Mouse (Mus musculus) kidney, postnatal 4 days (tissue): ENCODE measurements around the gene Nop53.

ENCODE experiments used
- DNase-seq, 2 experiments: peaks; one replicate each; pipeline ENCODE4 v3.0.0; 2021; ENCODE audit warnings: mixed read lengths in 2 of 2

Nop53 gene

GRCm38 (mm10) chr7:15956143-15956542, 10.3 kb upstream of the Nop53 start:
- no peak for DNase-seq

DNA sequence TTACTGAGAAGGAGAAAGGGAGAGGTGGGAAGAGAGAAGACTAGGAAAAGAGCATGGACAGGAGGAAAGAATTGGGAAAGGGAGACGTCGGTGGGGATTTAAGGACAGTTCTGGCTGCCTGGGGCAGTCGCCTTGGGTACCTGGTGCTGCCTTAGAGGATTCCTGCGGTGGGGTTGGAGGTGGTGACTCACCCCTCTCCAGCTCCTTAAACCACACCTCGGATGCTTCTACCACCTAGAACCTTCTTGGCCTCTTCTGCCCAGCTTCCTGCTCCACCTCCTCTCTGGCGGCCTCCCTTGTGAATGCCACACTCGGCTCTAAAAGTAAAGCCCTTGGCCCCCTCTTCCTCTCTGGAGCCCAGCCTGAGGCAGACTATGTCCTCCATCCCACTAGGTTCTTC, 9.6 kb upstream of the Nop53 start:
- DNase-seq = no peak

GRCm38 (mm10) chr7:15954978-15955443, 9.1 kb upstream of the Nop53 start:
- DNase-seq = peak; percentile 80 to 86

DNA sequence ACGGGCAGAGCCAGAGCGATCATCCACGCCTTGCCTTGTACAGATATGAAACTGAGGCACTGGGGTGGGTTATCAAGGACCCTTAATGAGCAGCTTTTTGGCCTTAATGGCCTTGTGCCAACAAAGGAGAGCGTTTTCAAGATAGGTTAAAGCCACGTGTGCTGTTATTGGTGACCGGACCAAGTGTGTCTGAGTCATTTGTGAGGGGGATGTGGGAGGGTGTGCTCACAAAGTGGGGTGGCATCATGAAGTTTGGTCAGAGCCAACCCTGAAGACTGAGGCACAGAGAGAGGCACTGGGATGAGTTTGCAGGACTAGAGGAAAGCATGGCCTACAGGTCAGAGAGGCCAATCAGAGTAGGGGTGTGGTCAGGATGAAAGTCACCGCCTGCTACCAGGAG, 8.6 kb upstream of the Nop53 start:
- no peak for DNase-seq

DNA sequence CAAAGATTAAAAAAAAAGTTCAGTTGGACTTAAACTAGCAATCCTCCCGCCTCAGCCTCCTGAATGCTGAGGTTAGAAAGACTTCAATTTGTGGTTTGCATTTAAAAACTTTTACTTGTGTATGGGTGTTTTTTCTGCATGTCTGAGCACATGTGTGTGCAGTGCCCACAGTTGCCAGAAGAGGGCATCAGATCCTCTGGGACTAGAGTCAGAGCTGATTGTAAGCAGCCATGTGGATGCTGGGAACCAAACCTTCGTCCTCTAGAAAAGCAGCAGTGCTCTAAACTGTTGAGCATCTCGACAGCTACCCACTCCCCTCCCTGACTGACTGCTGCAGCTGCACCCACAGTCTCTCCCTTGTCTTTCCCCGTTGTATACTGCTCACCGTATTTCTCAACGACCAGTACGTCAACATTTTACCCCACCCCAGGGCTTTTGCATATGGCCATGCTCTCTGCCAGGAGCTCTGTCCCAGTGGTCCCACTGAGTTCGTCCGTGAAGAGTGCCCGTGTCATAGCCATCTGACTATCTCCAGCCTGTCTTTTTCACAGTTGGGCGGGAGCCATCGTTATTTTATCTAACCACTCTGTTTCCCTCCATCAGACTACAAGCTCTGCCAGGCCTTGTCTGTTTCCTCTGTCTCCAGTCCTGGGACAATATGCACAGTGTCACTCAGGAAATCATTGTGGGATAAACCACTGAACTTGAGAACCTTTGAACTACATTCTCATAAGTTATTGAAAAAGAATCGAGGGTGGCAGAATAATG, 7.6 kb upstream of the Nop53 start:
- DNase-seq = peak; percentile 41 to 54

DNA sequence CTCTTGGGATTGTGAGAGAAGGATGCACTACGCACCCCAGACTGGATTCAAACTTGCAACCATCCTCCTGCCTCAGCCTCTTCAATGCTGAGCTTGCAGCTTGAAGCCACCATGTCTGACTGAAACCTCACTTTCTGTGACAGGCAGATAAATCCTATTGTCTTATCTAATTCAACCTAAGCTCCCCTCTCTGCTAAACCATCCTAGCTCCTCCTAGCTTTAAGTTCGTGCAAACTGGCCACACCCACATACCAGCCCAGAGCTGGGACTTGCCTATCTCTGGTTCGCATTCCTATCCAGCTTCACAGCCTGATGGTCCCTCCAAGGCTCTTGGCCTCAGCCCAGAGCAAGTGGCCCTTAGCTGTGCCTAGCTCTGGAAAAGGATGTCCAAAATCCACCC, 6.5 kb upstream of the Nop53 start:
- no peak for DNase-seq

- no peak for DNase-seq
These were observed 4.1 kb upstream of the Nop53 start for GRCm38 (mm10) chr7:15950008-15950407.

DNA sequence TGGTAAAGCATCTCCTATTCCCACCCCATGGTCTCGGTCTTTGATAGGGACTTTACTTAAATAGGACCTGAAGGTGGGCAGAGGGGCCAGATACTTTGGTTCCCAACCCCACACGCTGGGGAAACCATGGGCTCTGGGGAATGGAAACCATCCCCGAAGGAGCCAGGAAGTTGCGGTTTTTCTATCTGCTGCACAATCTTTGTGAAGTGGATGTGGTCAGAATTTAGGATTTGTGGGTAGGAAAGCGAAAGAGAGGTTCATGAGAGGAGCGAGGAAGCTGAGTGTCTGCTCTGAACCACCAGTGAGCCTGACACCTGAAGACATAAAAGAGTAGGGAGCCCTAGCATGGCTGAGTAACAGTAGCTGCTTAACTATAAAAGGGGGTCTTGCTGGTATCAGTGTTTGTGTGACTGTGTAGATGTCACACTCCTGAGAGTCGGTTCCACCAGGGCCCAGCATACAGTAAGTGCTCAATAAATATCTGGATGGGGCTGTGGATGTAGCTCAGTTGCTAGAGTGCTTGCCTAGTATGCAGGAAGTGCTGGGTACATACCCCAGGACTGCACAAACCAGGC, 3.4 kb upstream of the Nop53 start:
- DNase-seq = no peak

DNA sequence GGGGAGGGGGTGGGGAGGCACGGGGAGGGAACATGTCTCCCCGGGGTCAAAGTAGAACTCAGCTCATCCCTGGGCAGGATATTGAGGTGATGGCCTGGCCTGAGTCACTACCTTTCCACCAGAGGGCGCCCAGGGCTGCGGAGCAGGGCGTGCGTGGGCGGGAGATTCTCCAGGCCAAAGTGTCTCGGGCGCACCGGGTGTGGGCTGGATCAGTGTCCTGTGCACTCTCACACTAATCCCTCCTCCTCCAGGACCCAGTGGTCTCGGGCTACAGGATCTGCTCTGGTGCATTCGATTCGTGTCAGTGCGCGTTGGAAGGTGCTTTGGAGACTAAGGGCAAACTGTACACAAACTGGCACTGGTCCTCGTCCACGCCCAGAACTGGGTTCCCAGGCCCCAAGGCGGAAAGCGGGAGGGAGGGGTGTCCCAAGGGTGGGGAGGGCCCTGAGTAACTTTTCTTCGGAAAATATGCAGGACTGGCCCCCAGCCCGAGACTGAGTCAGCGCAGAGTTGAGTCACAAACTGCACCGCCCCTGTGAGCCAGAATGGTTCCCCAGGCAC, 2.6 kb upstream of the Nop53 start:
- DNase-seq = peak; percentile 90 to 93

GRCm38 (mm10) chr7:15947653-15948260, 1.9 kb upstream of the Nop53 start:
- no peak for DNase-seq

DNA sequence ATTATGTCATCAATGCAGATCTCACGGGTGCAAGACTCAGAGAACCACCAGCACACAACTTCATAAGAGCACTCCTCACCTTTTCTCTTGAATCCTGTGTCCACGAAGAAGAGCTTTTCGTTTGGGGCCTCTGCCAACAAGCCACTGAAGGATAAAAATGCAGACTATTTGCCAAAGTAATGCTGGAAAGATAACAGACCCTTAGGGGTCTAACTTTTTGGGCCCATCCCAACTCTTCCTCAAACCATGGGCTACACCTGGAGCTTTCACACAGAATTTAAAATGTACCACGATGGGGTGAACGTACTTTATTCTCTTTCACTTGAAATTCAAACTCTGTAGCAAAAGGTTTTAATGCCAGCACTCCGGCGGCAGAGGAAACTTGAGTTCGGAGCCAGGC, 663 bp downstream of the Nop53 start:
- no peak for DNase-seq

- DNase-seq = no peak
These were observed 1.6 kb downstream of the Nop53 start for GRCm38 (mm10) chr7:15944311-15944710.

GRCm38 (mm10) chr7:15938621-15939020, 7.3 kb downstream of the Nop53 start:
- no peak for DNase-seq

GRCm38 (mm10) chr7:15937491-15937890, 8.4 kb downstream of the Nop53 start:
- DNase-seq = no peak

DNA sequence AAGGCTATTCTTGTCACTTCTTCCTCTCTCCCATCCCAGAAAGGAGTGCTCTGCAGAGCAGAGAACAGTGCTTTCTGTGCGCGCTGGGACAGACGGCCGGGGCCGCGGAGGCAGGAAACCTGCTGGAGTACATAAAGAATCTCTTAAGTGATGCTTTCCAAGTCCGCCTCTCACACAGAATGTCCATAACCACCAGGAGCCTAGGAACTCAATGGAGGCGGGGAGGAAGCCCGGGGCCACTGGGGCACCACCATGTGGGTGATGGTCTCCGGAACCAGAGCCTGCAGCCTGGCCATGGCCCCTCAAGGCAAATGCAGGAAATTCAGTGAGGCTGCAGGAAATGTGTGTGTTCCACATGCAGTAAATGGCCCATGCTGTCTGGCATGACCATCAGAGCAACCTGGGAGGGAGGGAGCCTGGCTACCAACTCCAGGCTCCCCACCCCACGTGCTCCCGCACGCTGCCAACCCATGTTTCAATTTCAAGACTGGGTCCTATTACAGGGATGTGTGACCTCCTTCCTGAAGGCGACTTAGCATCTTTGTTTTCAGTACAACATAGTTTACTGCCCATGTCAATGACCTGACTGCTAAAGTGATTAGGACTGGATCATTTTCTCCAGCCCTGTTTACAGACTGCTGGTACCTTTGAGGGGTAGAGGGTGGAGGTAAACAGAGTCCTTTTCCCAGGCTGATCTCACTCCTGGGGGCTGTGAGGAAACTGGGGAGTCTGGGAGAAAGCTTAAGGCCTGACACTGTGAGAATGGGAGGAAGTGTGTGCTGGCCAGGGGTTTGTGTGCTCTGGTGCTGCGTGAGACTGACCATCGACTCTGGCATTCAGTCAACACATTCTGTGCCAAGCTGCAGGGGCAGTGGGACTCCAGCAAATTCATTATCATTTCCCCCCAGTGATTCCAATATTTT, 12.2 kb downstream of the Nop53 start:
- peak in 1 of 2 experiments; percentile 45 for DNase-seq

DNA sequence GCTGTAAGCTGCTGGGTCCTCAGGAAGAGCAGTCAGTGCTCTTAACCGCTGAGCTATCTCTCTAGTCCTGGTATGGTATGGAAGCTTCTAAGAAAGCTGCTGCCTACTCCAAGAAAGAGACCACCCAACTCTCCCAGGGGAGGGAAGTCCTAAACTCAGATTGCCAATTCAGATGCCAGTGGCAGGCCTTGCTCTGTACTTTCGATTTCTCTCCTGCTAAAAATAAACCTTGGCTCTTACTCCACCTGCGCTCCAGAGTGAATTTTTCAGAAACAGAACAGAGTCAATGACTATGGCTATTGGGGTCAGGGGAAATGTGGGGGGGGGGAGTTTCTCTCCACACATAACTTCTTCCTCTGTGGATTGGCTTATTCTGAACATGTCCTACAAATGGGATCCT, 14.2 kb downstream of the Nop53 start:
- DNase-seq = no peak

GRCm38 (mm10) chr7:15930543-15930942, 15.3 kb downstream of the Nop53 start:
- no peak for DNase-seq

DNA sequence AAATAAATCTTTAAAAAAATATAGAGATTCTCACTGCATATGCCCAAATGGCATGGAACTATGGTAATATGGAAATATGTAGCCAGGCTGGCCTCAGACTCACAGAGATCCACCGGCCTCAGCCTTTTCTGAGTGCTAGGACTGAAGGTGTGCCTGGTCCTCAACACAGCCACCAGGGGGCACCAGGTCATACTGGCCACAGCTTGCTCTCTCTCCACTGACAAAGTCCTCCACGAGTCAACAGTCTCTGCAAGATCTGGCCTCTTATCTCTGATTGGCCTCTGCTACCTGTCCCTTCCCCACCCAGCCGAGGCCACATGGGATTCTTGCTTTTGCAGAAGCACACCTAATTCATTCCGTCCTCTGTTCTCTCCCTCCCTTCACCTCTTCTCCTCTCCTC, 16.0 kb downstream of the Nop53 start:
- peak; percentile 78 to 81 for DNase-seq

DNA sequence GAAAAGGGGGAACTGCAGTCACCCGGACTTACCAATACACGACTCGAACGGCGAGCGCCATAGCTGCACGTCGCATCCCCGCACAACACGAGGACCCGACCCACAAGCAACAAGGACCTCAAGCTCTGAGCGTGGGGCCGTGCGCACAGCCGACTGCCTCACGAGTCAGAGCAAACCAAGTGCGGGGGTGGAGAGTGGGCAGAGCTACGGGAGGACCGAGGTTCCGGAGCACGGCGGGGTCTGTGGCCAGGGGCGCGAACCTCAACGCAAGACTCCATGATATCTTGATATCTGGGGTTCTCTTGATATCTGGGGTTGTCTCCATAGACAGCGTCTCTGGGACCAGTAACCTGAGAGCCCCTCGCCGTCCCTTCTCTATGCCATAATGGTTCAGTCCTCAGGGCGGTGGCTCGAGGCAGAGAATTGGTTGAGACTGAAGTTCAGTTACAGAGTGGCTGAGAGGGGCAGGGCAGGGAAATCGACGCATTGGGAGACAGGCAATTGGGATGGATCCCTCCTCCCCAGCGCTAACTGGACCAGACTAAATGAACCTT, 23.6 kb downstream of the Nop53 start, which contains the start of gene Selenow:
Gene Selenow, minus strand, starts transcription at position 183 of the 554 bp plus-strand sequence.
- DNase-seq = peak; percentile 91 to 95

- peak in 1 of 2 experiments; percentile 37 for DNase-seq
These were observed 24.1 kb downstream of the Nop53 start for GRCm38 (mm10) chr7:15921796-15922195.

DNA sequence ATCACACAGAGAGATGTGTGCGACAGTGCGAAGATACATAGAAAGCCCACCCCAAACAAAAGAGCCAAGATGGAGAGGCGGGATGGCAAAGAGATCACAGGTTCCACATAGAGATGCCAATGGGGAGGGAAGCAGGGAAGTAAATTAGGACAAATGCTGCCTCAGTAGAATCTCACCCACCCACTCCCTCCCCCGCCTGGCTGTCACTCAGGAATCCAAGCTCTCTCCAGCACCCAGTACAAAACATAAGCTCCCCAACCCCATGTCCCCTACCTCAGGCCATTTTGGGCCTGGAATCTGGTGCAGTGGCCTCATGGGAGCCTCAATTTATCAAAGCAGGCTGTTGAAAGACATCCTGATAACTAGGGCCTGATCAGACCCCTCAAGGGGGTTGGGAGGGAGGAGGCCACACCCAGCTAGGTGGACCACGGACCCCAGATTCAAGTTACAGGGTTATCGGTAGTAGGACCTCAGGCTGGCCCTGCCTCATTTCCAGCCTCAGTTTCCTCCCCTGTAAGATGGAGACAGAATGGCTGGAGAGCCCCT, 25.2 kb downstream of the Nop53 start:
- no peak for DNase-seq

GRCm38 (mm10) chr7:15919947-15920346, 25.9 kb downstream of the Nop53 start:
- DNase-seq = no peak
